In the genomic region with DNA sequence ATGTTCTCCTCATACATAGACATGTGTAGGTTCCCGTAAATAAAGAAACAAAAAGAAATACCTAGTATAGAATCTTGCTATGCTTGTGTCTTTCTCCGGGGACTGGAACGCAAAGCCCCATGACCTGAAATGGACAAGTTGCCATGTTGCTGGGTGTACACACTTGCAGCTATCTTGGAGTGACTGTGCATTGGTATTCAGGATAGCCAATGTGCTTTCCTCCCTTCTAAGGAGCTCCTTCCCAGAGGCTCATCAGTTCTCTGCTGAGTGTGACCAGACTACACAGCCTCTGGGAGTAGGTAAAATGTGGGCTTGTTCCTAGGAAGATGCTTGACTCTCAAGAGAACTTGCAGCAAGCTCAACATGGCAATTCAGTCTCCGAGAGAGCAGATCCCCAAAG, we compare ENCODE assay signal across 22 mouse cellular contexts.
A peak's percentile ranks its signal among the peaks of the same experiment; 100 is the strongest.
DNase-seq lines count a peak whose midpoint lies in the region; ATAC-seq and TF ChIP-seq lines count a peak whose summit lies in the region.
"Had no signal": no experiment of that assay in that cellular context is flagged by ENCODE, and none has a peak within 500 bp of the region (broad histone marks: within the 10 kb centered on the region; RNA-seq: fewer than 3 reads in every experiment).

No protein-coding gene starts in this region.

- TF ChIP-seq CTCF in thymus, adult 2 months (IDR thresholded peaks at IDR 0.05; ENCODE audit: borderline replicate concordance, control insufficient read depth, extremely low read depth, insufficient read depth, low read length, poor library complexity): no peak

- H3K4me3 ChIP-seq in heart, embryonic 13.5 days: no peak overlapping the region
- H3K4me3 ChIP-seq in lung, embryonic 16.5 days (ENCODE audit: low read length): no peak overlapping the region
- H3K4me3 ChIP-seq in liver, embryonic 13.5 days (replicated peaks): no peak overlapping the region
- H3K4me3 ChIP-seq in thymus, adult 2 months (ENCODE audit: control insufficient read depth, insufficient read depth, low read length): no peak overlapping the region
- H3K4me3 ChIP-seq: forebrain, embryonic 13.5 days; kidney, embryonic 15.5 days; midbrain, embryonic 13.5 days; neural tube, embryonic 13.5 days had no signal

- peaks cover 29% of the 10 kb centered on the region for H3K4me1 ChIP-seq in heart, embryonic 13.5 days
- H3K4me1 ChIP-seq in lung, embryonic 16.5 days (replicated peaks; ENCODE audit: control insufficient read depth, insufficient read depth, low read length): peaks cover 9% of the 10 kb centered on the region
- peaks cover 56% of the 10 kb centered on the region for H3K4me1 ChIP-seq in liver, embryonic 13.5 days (replicated peaks)
- peaks cover 7% of the 10 kb centered on the region for H3K4me1 ChIP-seq in thymus, adult 2 months (replicated peaks; ENCODE audit: control insufficient read depth, insufficient read depth, low read length)
- H3K4me1 ChIP-seq: midbrain, embryonic 13.5 days had no signal

- no peak overlapping the region for H3K4me2 ChIP-seq in heart, embryonic 13.5 days
- no peak overlapping the region for H3K4me2 ChIP-seq in lung, embryonic 16.5 days (ENCODE audit: low read depth, low read length)
- H3K4me2 ChIP-seq in liver, embryonic 13.5 days: peak overlapping the region; percentile 9; the same call in 1 of the 2 replicates
- H3K4me2 ChIP-seq: forebrain, embryonic 13.5 days; kidney, embryonic 15.5 days; midbrain, embryonic 13.5 days; neural tube, embryonic 13.5 days had no signal

- H3K27ac ChIP-seq in heart, embryonic 13.5 days (replicated peaks): peak overlapping the region; percentile 65
- H3K27ac ChIP-seq in lung, embryonic 16.5 days (ENCODE audit: low read length): peak overlapping the region; percentile 5; the same call in 1 of the 2 replicates
- H3K27ac ChIP-seq in liver, embryonic 13.5 days: peak overlapping the region; percentile 85
- no peak overlapping the region for H3K27ac ChIP-seq in thymus, adult 2 months (ENCODE audit: control insufficient read depth, insufficient read depth, low read length)
- H3K27ac ChIP-seq: forebrain, embryonic 13.5 days; hindbrain, postnatal 0 days; kidney, embryonic 15.5 days; midbrain, embryonic 13.5 days; neural tube, embryonic 13.5 days had no signal

- H3K36me3 ChIP-seq in heart, embryonic 13.5 days: no peaks in the 10 kb centered on the region
- H3K36me3 ChIP-seq in lung, embryonic 16.5 days (ENCODE audit: control insufficient read depth, insufficient read depth, low read length): no peaks in the 10 kb centered on the region
- H3K36me3 ChIP-seq in liver, embryonic 13.5 days: no peaks in the 10 kb centered on the region
- H3K36me3 ChIP-seq in thymus, adult 2 months (ENCODE audit: control insufficient read depth, insufficient read depth, low read length): no peaks in the 10 kb centered on the region
- H3K36me3 ChIP-seq: kidney, embryonic 15.5 days; midbrain, embryonic 13.5 days; neural tube, embryonic 13.5 days had no signal

- no peak overlapping the region for H3K9ac ChIP-seq in heart, embryonic 13.5 days
- no peak overlapping the region for H3K9ac ChIP-seq in lung, embryonic 16.5 days (ENCODE audit: low read length)
- peak overlapping the region; percentile 37; the same call in 1 of the 2 replicates for H3K9ac ChIP-seq in liver, embryonic 13.5 days
- H3K9ac ChIP-seq: forebrain, embryonic 13.5 days; kidney, embryonic 15.5 days; midbrain, embryonic 13.5 days; neural tube, embryonic 13.5 days had no signal

- WGBS in heart, embryonic 13.5 days: 93% methylated on average over 4 of the region's 4 CpGs
- WGBS in lung, embryonic 16.5 days: 88% methylated on average over 4 of the region's 4 CpGs
- 80% methylated on average over 4 of the region's 4 CpGs for WGBS in liver, embryonic 13.5 days (ENCODE audit: insufficient replicate concordance)
- 98% methylated on average over 4 of the region's 4 CpGs for WGBS in thymus, adult 2 months

- TF ChIP-seq POLR2A in thymus, adult 2 months (IDR thresholded peaks at IDR 0.05; ENCODE audit: control insufficient read depth, extremely low read depth, insufficient read depth, low read length, poor library complexity): no peak

- no peaks in the 10 kb centered on the region for H3K9me3 ChIP-seq in heart, embryonic 13.5 days
- no peaks in the 10 kb centered on the region for H3K9me3 ChIP-seq in lung, embryonic 16.5 days (ENCODE audit: control insufficient read depth, low read length)
- H3K9me3 ChIP-seq in liver, embryonic 13.5 days (replicated peaks): no peaks in the 10 kb centered on the region
- H3K9me3 ChIP-seq: forebrain, embryonic 13.5 days; kidney, embryonic 15.5 days; midbrain, embryonic 13.5 days; neural tube, embryonic 13.5 days had no signal

- DNase-seq in heart, postnatal 4 days: no peak
- no peak for DNase-seq in lung, postnatal 10 days
- DNase-seq in liver, embryonic 13.5 days: no peak
- DNase-seq in frontal cortex, postnatal 25 days (ENCODE audit: low spot score in 2 of 2): no peak
- DNase-seq in thymus, adult 2 months: no peak
- DNase-seq: adrenal gland, postnatal 25 days; B cell, adult 2 months; cerebellum, adult 11-12 months; gastrocnemius, postnatal 25 days; heart, postnatal 36 days; kidney, postnatal 4 days; lung, postnatal 4 days; right cerebral cortex, adult 18-20 months; thymus, postnatal 14 days had no signal

- no peaks in the 10 kb centered on the region for H3K27me3 ChIP-seq in heart, embryonic 13.5 days (replicated peaks)
- no peaks in the 10 kb centered on the region for H3K27me3 ChIP-seq in lung, embryonic 16.5 days (ENCODE audit: control insufficient read depth, insufficient read depth, low read depth, low read length)
- H3K27me3 ChIP-seq in liver, embryonic 13.5 days: no peaks in the 10 kb centered on the region
- H3K27me3 ChIP-seq in thymus, adult 2 months (ENCODE audit: control insufficient read depth, insufficient read depth, low read length): no peaks in the 10 kb centered on the region
- H3K27me3 ChIP-seq: forebrain, embryonic 13.5 days; kidney, embryonic 15.5 days; midbrain, embryonic 13.5 days; neural tube, embryonic 13.5 days had no signal

- no peak for ATAC-seq in heart, embryonic 13.5 days (ENCODE audit: extremely low read depth, insufficient number of reproducible peaks, low FRiP score, low TSS enrichment)
- no peak for ATAC-seq in lung, embryonic 16.5 days (ENCODE audit: low read depth)
- ATAC-seq in liver, embryonic 13.5 days (ENCODE audit: low read depth): peak; percentile 70
- ATAC-seq: forebrain, embryonic 13.5 days; hindbrain, postnatal 0 days; intestine, postnatal 0 days; midbrain, embryonic 13.5 days had no signal
